Mouse (Mus musculus) regulatory T cell (primary cell): ENCODE measurements around the gene Akna.
"Not testable (repeated sequence)": the region's sequence is repeated elsewhere in the genome, so short reads cannot be mapped to it uniquely, and the experiment has no call there.

Experiments
- in situ Hi-C: fragments of 300-600 bp; cut with MboI, MseI; formaldehyde crosslinking; loops from one replicate; pipeline ENCODE4 v1.15.1; 2025; ENCODE audit warnings: high pct_unique_total_duplicates

Akna gene

GRCm38 (mm10) chr4:63343608-63344007 lies 59.5 kb downstream of the Akna start:
- in situ Hi-C loops, result no loop called here

- in situ Hi-C loops, result no loop called here
Measured at GRCm38 (mm10) chr4:63342491-63342890, 60.7 kb downstream of the Akna start.

GRCm38 (mm10) chr4:63338414-63339076 lies 64.6 kb downstream of the Akna start:
- in situ Hi-C loops, result no loop called here

GRCm38 (mm10) chr4:63333403-63333802 lies 69.8 kb downstream of the Akna start:
- in situ Hi-C loops, result no loop called here

- in situ Hi-C loops, result no loop called here
Measured at GRCm38 (mm10) chr4:63323275-63323815, 79.8 kb downstream of the Akna start.

- in situ Hi-C loops, result not testable (repeated sequence)
Measured at GRCm38 (mm10) chr4:63319566-63319965, 83.6 kb downstream of the Akna start.
